Mouse (Mus musculus): ENCODE measurements around the gene Tln2. TPM values are rescaled to one million over a fixed set of nuclear protein-coding genes. Genes with fewer than 3 reads are reported as not detected.

Tln2 gene
- polyA plus RNA-seq, 1 experiment from 2014 or later = 20.7 TPM

GRCm38 (mm10) chr9:67170047-67170446, 389.5 kb downstream of the Tln2 start:
- no peaks in the 10 kb centered on the region for H3K36me3 ChIP-seq
- DNase-seq (ENCODE audit: low spot score) = no peak
- 75% methylated on average over 3 of the region's 3 CpGs for WGBS

More at GRCm38 (mm10) chr9:67170047-67170446, 389.5 kb downstream of the Tln2 start:
- H3K9me3 ChIP-seq (replicated peaks) = peaks cover 12% of the 10 kb centered on the region
- H3K27ac ChIP-seq (replicated peaks) = no peak overlapping the region
- no peak overlapping the region for H3K4me3 ChIP-seq
- no peaks in the 10 kb centered on the region for H3K27me3 ChIP-seq (ENCODE audit: low read depth, poor library complexity, severe bottlenecking)
- H3K4me1 ChIP-seq = peaks cover 18% of the 10 kb centered on the region

MicroRNAs encoded within 50 kb of the gene (microRNA counts, 519-probe panel; counts per million panel counts)
- not detected for microRNA mmu-miR-190

Small RNAs within 50 kb of the gene (microRNA-seq; reads per million reads assigned to microRNA genes)
- gene Mir190a = 59.8 reads per million, percentile 44 among the genes with 10 or more reads in this experiment

Other genes starting within 250 kb of the Tln2 start
- gene C2cd4b, start 199.7 kb upstream of the Tln2 start, polyA plus RNA-seq (2016; fragmentation: Nextera tagmentation; extraction: Ambion mirVana) = 0.14 TPM in 1 of 2 replicates, not detected in the other

All from midbrain, embryonic 10.5 days (tissue).